Mouse (Mus musculus) ES-E14 (cell line): ENCODE measurements around the gene Cux2.

Experiments used
- HCFC1 ChIP-seq: IDR thresholded peaks from 2 replicates; pipeline ENCODE4 v1.6.1; 2012; ENCODE audit warnings: low read length, inconsistent platforms, borderline replicate concordance; ENCODE audit not compliant: insufficient read depth
- ZC3H11A ChIP-seq: IDR thresholded peaks from 2 replicates; pipeline ENCODE4 v1.6.1; 2012; ENCODE audit warnings: low read depth, mild to moderate bottlenecking, inconsistent platforms, low read length, borderline replicate concordance
- ZNF384 ChIP-seq: IDR thresholded peaks from 2 replicates; pipeline ENCODE4 v1.6.1; 2012; ENCODE audit warnings: low read depth, low read length, inconsistent platforms

DNA sequence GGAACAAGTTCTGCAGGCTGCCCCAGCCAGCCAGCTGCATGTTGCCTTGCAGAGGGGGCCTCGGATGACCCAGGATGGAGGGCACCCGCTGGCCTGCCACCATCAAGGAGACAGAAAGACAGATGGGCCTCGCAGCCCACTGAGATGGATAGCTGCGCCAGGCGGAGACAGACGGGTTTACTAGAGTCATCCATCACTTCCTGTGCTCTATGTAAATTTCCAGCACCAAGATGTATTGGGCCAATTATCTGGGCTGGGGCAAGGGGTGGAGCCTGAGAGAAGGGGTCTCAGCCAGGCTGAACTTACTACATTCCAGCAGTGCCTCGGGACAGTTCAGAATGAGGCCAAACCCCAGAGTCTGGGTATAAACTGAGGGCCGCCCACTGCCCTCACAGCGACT is 119.6 kb downstream of the Cux2 start:
- TF ChIP-seq HCFC1 (no peak), ZNF384 (no peak), ZC3H11A (no peak)
